In the genomic region with DNA sequence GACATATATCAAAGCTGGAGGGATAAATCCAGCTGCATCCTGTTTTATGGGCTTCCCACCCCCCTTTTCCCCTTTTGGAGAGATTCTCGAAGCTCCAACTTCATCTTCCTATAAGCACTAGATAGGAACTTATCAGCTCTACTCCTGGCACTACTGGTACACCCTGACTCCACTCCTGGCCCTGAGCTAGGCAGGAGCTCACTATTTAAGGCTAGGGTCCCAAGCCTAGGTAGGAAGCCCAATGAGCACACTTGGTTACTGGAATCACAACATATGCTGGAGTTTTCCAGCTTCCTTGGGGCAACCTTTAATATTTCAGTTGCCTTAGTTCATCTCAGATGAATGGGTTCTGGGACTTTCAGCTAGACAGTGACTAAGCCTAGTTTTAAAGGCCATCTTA, we compare ENCODE assay signal across 26 mouse cellular contexts.
DNase-seq lines count a peak whose midpoint lies in the region; ATAC-seq and TF ChIP-seq lines count a peak whose summit lies in the region.
"Had no signal": no experiment of that assay in that cellular context is flagged by ENCODE, and none has a peak within 500 bp of the region (broad histone marks: within the 10 kb centered on the region; RNA-seq: fewer than 3 reads in every experiment).

No protein-coding gene starts in this region.

- no peak overlapping the region for H3K4me2 ChIP-seq in kidney, embryonic 14.5 days (replicated peaks; ENCODE audit: low read depth, low read length)
- H3K4me2 ChIP-seq in kidney, postnatal 0 days (ENCODE audit: low read length): no peak overlapping the region
- H3K4me2 ChIP-seq: embryonic facial prominence, embryonic 12.5 days; embryonic facial prominence, embryonic 15.5 days; forebrain, embryonic 13.5 days; heart, embryonic 13.5 days; hindbrain, embryonic 13.5 days had no signal

- no peaks in the 10 kb centered on the region for H3K27me3 ChIP-seq in kidney, embryonic 14.5 days (ENCODE audit: control insufficient read depth, insufficient read depth, low read length)
- H3K27me3 ChIP-seq in kidney, postnatal 0 days (ENCODE audit: insufficient read depth, low read length): no peaks in the 10 kb centered on the region
- H3K27me3 ChIP-seq: CH12.LX; embryonic facial prominence, embryonic 12.5 days; embryonic facial prominence, embryonic 15.5 days; forebrain, embryonic 13.5 days; heart, embryonic 13.5 days; hindbrain, embryonic 13.5 days; Patski had no signal

- TF ChIP-seq CTCF in gastrocnemius, adult 2 months (IDR thresholded peaks at IDR 0.05): no peak
- TF ChIP-seq CTCF in kidney, postnatal 0 days (IDR thresholded peaks at IDR 0.05; ENCODE audit: low read depth): no peak

- no peak overlapping the region for H3K9ac ChIP-seq in kidney, embryonic 14.5 days (ENCODE audit: low read depth, low read length)
- H3K9ac ChIP-seq in kidney, postnatal 0 days (ENCODE audit: low read depth, low read length): no peak overlapping the region
- H3K9ac ChIP-seq: embryonic facial prominence, embryonic 12.5 days; embryonic facial prominence, embryonic 15.5 days; forebrain, embryonic 13.5 days; heart, embryonic 13.5 days; hindbrain, embryonic 13.5 days had no signal

- no peak overlapping the region for H3K4me3 ChIP-seq in gastrocnemius, adult 2 months
- H3K4me3 ChIP-seq in kidney, embryonic 14.5 days (ENCODE audit: low read length): no peak overlapping the region
- no peak overlapping the region for H3K4me3 ChIP-seq in kidney, postnatal 0 days (replicated peaks; ENCODE audit: low read depth, low read length)
- H3K4me3 ChIP-seq: embryonic facial prominence, embryonic 12.5 days; embryonic facial prominence, embryonic 15.5 days; forebrain, embryonic 13.5 days; heart, adult 2 months; heart, embryonic 10.5 days; heart, embryonic 13.5 days; hindbrain, embryonic 13.5 days had no signal

- no peaks in the 10 kb centered on the region for H3K9me3 ChIP-seq in kidney, embryonic 14.5 days (ENCODE audit: control insufficient read depth, low read length)
- no peaks in the 10 kb centered on the region for H3K9me3 ChIP-seq in kidney, postnatal 0 days (replicated peaks; ENCODE audit: low read length)
- H3K9me3 ChIP-seq: embryonic facial prominence, embryonic 12.5 days; embryonic facial prominence, embryonic 15.5 days; forebrain, embryonic 13.5 days; heart, embryonic 10.5 days; heart, embryonic 13.5 days; hindbrain, embryonic 13.5 days had no signal

- 44% methylated on average over 1 of the region's 1 CpGs for WGBS in kidney, embryonic 14.5 days
- WGBS in kidney, postnatal 0 days: 41% methylated on average over 1 of the region's 1 CpGs

- intact Hi-C loops in gastrocnemius, adult 2 months (cut with DNase I): no loop called here

- H3K27ac ChIP-seq in gastrocnemius, adult 2 months: peak overlapping the region; percentile 31; the same call in 1 of the 2 replicates
- peak overlapping the region; percentile 67; the same call in 1 of the 2 replicates for H3K27ac ChIP-seq in kidney, embryonic 14.5 days (ENCODE audit: low read depth, low read length)
- peak overlapping the region; percentile 3; the same call in 1 of the 2 replicates for H3K27ac ChIP-seq in kidney, postnatal 0 days
- H3K27ac ChIP-seq: embryonic facial prominence, embryonic 12.5 days; embryonic facial prominence, embryonic 15.5 days; forebrain, embryonic 13.5 days; heart, adult 2 months; heart, embryonic 10.5 days; heart, embryonic 13.5 days; hindbrain, embryonic 13.5 days; hindbrain, postnatal 0 days had no signal

- no peak for ATAC-seq in kidney, embryonic 14.5 days (ENCODE audit: low FRiP score, low TSS enrichment)
- no peak for ATAC-seq in kidney, postnatal 0 days (replicated peaks; ENCODE audit: low FRiP score, low read depth)
- ATAC-seq: forebrain, embryonic 13.5 days; forebrain, embryonic 16.5 days; hindbrain, postnatal 0 days; inflammation-experienced regulatory T-cells, adult 6 months; Patski had no signal

- DNase-seq in gastrocnemius, adult 2 months: no peak
- DNase-seq in gastrocnemius, postnatal 4 days (ENCODE audit: low spot score in 2 of 2): no peak
- no peak for DNase-seq in kidney, adult 18-20 months
- no peak for DNase-seq in kidney, postnatal 0 days (ENCODE audit: low spot score)
- no peak for DNase-seq in kidney, postnatal 14 days
- DNase-seq in left cerebral cortex, adult 18-20 months (ENCODE audit: low spot score in 2 of 2): no peak
- DNase-seq: adrenal gland, postnatal 10 days; adrenal gland, postnatal 36 days; B cell, adult 2 months; cerebellum, adult 18-20 months; cerebellum, adult 9-10 months; gastrocnemius, postnatal 14 days; heart, adult 2 months had no signal

- H3K36me3 ChIP-seq in kidney, embryonic 14.5 days (ENCODE audit: control insufficient read depth, insufficient read depth, low read length): no peaks in the 10 kb centered on the region
- H3K36me3 ChIP-seq in kidney, postnatal 0 days (ENCODE audit: insufficient read depth, low read length): no peaks in the 10 kb centered on the region
- H3K36me3 ChIP-seq: embryonic facial prominence, embryonic 12.5 days; embryonic facial prominence, embryonic 15.5 days; G1E; heart, embryonic 10.5 days; heart, embryonic 13.5 days; hindbrain, embryonic 13.5 days had no signal

- peaks cover 23% of the 10 kb centered on the region; the same call in 1 of the 2 replicates for H3K4me1 ChIP-seq in kidney, embryonic 14.5 days (ENCODE audit: control insufficient read depth, insufficient read depth, low read length)
- H3K4me1 ChIP-seq in kidney, postnatal 0 days (replicated peaks; ENCODE audit: insufficient read depth, low read length): no peaks in the 10 kb centered on the region; the same call in 1 of the 2 replicates
- H3K4me1 ChIP-seq: forebrain, embryonic 13.5 days; hindbrain, embryonic 13.5 days had no signal

Comparison
In these comparisons a context has a peak if more than half of its experiments do, and no peak if none do; other contexts are left out.
1. H3K27ac ChIP-seq: peak in every context shown above with its lines; median percentile 67 in kidney, embryonic 14.5 days; 31 in gastrocnemius, adult 2 months; 3 in kidney, postnatal 0 days.